Mouse (Mus musculus): Measurements from ENCODE around the gene Islr2.

- TF ChIP-seq CTCF (IDR thresholded peaks at IDR 0.05; ENCODE audit: control insufficient read depth, insufficient read depth, low read length) (peak; percentile 89), POLR2A (IDR thresholded peaks at IDR 0.05; ENCODE audit: borderline replicate concordance, control insufficient read depth, low read depth, low read length) (peak; percentile 75; the same call in 1 of the 2 replicates)
These were observed 49.1 kb upstream of the Islr2 start, which contains the start of gene Stoml1 for GRCm38 (mm10) chr9:58253033-58253804.
